Mouse (Mus musculus): ENCODE data around the gene Rimklb.

DNA sequence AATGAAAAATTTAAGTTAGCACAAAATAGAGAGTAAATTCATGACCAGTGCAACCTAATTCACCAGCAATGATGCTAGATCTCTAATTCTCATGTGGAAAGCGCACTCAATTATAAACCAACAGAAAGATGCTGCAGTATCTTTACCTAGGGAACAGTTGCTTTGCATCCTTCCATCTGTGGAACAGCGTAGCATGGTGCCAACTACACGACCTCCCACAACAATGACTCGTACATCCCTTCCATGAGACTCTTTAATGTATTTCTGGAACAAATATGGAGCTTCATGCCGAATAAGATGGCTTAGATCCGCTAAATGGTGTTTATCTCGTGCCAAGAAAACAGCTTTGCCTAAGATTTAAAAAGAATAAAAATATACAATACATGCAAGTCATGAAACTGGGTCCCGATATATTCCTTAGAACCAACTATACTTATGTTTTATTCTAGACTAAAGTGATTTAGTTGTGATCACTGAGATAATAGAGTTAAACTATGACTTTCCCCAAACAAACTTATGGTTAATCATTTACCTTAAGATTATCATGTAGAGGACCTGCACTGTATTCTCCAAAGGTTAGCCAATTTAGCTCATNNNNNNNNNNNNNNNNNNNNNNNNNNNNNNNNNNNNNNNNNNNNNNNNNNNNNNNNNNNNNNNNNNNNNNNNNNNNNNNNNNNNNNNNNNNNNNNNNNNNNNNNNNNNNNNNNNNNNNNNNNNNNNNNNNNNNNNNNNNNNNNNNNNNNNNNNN, 39.4 kb downstream of the Rimklb start:
- no peak for TF ChIP-seq GATA1 (IDR thresholded peaks at IDR 0.05; ENCODE audit: borderline replicate concordance, low read length)
- no peak for TF ChIP-seq FLI1 (IDR thresholded peaks at IDR 0.05; ENCODE audit: low read length)
